Mouse (Mus musculus): Measurements from ENCODE around the gene Wdr86. TPM values are rescaled to one million over a fixed set of nuclear protein-coding genes. Genes with fewer than 3 reads are reported as not detected.

The Wdr86 gene
- polyA plus RNA-seq, 1 experiment from 2014 or later = 10.1 TPM

- Histone ChIP-seq H3K27me3 (0 out of 2 replicates have a peak, but pooled peaks cover 6% of the 10 kb centered on the region), H3K9me3 (no peaks in the 10 kb centered on the region), H3K27ac (peak overlapping the region; percentile 65), H3K4me1 (peaks cover 28% of the 10 kb centered on the region), H3K4me3 (replicated peaks) (peak overlapping the region; percentile 56), H3K4me2 (peak overlapping the region; percentile 90), H3K9ac (peak overlapping the region; percentile 67), H3K36me3 (replicated peaks) (no peaks in the 10 kb centered on the region)
- under 1% methylated on average over 56 of the region's 59 CpGs for WGBS
- peak; percentile 82 for ATAC-seq (ENCODE audit: low FRiP score)
Observed at GRCm38 (mm10) chr5:24750321-24751304, 20.1 kb upstream of the Wdr86 start.

- H3K9me3 ChIP-seq = no peaks in the 10 kb centered on the region
- H3K4me2 ChIP-seq = peak overlapping the region; percentile 90
- H3K27ac ChIP-seq = no peak overlapping the region
- ATAC-seq (ENCODE audit: low FRiP score) = no peak
- 60% methylated on average over 5 of the region's 5 CpGs for WGBS
- H3K9ac ChIP-seq = no peak overlapping the region
- H3K4me1 ChIP-seq = peaks cover 28% of the 10 kb centered on the region
- 0 out of 2 replicates have a peak, but pooled peaks cover 3% of the 10 kb centered on the region for H3K27me3 ChIP-seq
- no peaks in the 10 kb centered on the region for H3K36me3 ChIP-seq (replicated peaks)
- peak overlapping the region; percentile 56; the same call in 1 of the 2 replicates for H3K4me3 ChIP-seq (replicated peaks)
Observed at GRCm38 (mm10) chr5:24749731-24750130, 19.2 kb upstream of the Wdr86 start.

GRCm38 (mm10) chr5:24747533-24747932 lies 17.0 kb upstream of the Wdr86 start:
- WGBS = 8% methylated on average over 6 of the region's 6 CpGs
- Histone ChIP-seq H3K36me3 (replicated peaks) (no peaks in the 10 kb centered on the region), H3K9me3 (no peaks in the 10 kb centered on the region), H3K9ac (no peak overlapping the region), H3K27ac (0 out of 2 replicates have a peak overlapping the region, but pooled peaks have one; percentile 25), H3K4me2 (no peak overlapping the region), H3K27me3 (0 out of 2 replicates have a peak, but pooled peaks cover 3% of the 10 kb centered on the region), H3K4me3 (replicated peaks) (no peak overlapping the region), H3K4me1 (peaks cover 28% of the 10 kb centered on the region)
- ATAC-seq (ENCODE audit: low FRiP score) = no peak

- 93% methylated on average over 10 of the region's 10 CpGs for WGBS
- peaks cover 8% of the 10 kb centered on the region for H3K4me1 ChIP-seq
- no peaks in the 10 kb centered on the region for H3K9me3 ChIP-seq
- H3K4me3 ChIP-seq (replicated peaks) = no peak overlapping the region
- H3K36me3 ChIP-seq (replicated peaks) = no peaks in the 10 kb centered on the region
- no peak overlapping the region for H3K27ac ChIP-seq
- H3K9ac ChIP-seq = no peak overlapping the region
- no peak overlapping the region for H3K4me2 ChIP-seq
- no peak for ATAC-seq (ENCODE audit: low FRiP score)
- no peaks in the 10 kb centered on the region for H3K27me3 ChIP-seq
Observed at GRCm38 (mm10) chr5:24743956-24744355, 13.4 kb upstream of the Wdr86 start.

GRCm38 (mm10) chr5:24741172-24741885 lies 10.8 kb upstream of the Wdr86 start:
- H3K27me3 ChIP-seq = no peaks in the 10 kb centered on the region
- WGBS = 83% methylated on average over 15 of the region's 15 CpGs
- no peak overlapping the region for H3K4me2 ChIP-seq
- H3K27ac ChIP-seq = 0 out of 2 replicates have a peak overlapping the region, but pooled peaks have one; percentile 13
- no peaks in the 10 kb centered on the region for H3K9me3 ChIP-seq
- H3K9ac ChIP-seq = no peak overlapping the region
- no peak overlapping the region for H3K4me3 ChIP-seq (replicated peaks)
- no peaks in the 10 kb centered on the region for H3K4me1 ChIP-seq
- ATAC-seq (ENCODE audit: low FRiP score) = no peak
- no peaks in the 10 kb centered on the region for H3K36me3 ChIP-seq (replicated peaks)

GRCm38 (mm10) chr5:24739141-24739753 lies 8.7 kb upstream of the Wdr86 start:
- H3K4me3 ChIP-seq (replicated peaks) = no peak overlapping the region
- H3K9ac ChIP-seq = no peak overlapping the region
- no peaks in the 10 kb centered on the region for H3K9me3 ChIP-seq
- H3K27ac ChIP-seq = no peak overlapping the region
- H3K4me1 ChIP-seq = no peaks in the 10 kb centered on the region
- no peaks in the 10 kb centered on the region for H3K27me3 ChIP-seq
- H3K36me3 ChIP-seq (replicated peaks) = no peaks in the 10 kb centered on the region
- no peak for ATAC-seq (ENCODE audit: low FRiP score)
- WGBS = 76% methylated on average over 15 of the region's 15 CpGs
- H3K4me2 ChIP-seq = no peak overlapping the region

- H3K9me3 ChIP-seq = no peaks in the 10 kb centered on the region
- H3K36me3 ChIP-seq (replicated peaks) = no peaks in the 10 kb centered on the region
- no peak overlapping the region for H3K4me3 ChIP-seq (replicated peaks)
- H3K4me1 ChIP-seq = 0 out of 2 replicates have a peak, but pooled peaks cover under 1% of the 10 kb centered on the region
- no peak for ATAC-seq (ENCODE audit: low FRiP score)
- H3K4me2 ChIP-seq = no peak overlapping the region
- 78% methylated on average over 1 of the region's 1 CpGs for WGBS
- no peaks in the 10 kb centered on the region for H3K27me3 ChIP-seq
- H3K9ac ChIP-seq = no peak overlapping the region
- no peak overlapping the region for H3K27ac ChIP-seq
Observed at GRCm38 (mm10) chr5:24738517-24738916, 8.0 kb upstream of the Wdr86 start.

- Histone ChIP-seq H3K4me1 (peaks cover 8% of the 10 kb centered on the region), H3K4me2 (no peak overlapping the region), H3K27me3 (no peaks in the 10 kb centered on the region), H3K9ac (no peak overlapping the region), H3K27ac (no peak overlapping the region), H3K9me3 (no peaks in the 10 kb centered on the region), H3K4me3 (replicated peaks) (no peak overlapping the region), H3K36me3 (replicated peaks) (no peaks in the 10 kb centered on the region)
- ATAC-seq (ENCODE audit: low FRiP score) = no peak
- WGBS = 91% methylated on average over 10 of the region's 10 CpGs
Observed at GRCm38 (mm10) chr5:24737595-24737994, 7.1 kb upstream of the Wdr86 start.

GRCm38 (mm10) chr5:24733771-24734426 lies 3.4 kb upstream of the Wdr86 start:
- no peak overlapping the region for H3K9ac ChIP-seq
- no peak for ATAC-seq (ENCODE audit: low FRiP score)
- no peak overlapping the region for H3K27ac ChIP-seq
- peaks cover 23% of the 10 kb centered on the region for H3K4me1 ChIP-seq
- no peak overlapping the region for H3K4me2 ChIP-seq
- H3K27me3 ChIP-seq = peaks cover 35% of the 10 kb centered on the region
- no peaks in the 10 kb centered on the region for H3K36me3 ChIP-seq (replicated peaks)
- no peak overlapping the region for H3K4me3 ChIP-seq (replicated peaks)
- no peaks in the 10 kb centered on the region for H3K9me3 ChIP-seq
- 65% methylated on average over 7 of the region's 7 CpGs for WGBS

GRCm38 (mm10) chr5:24733134-24733533 lies 2.6 kb upstream of the Wdr86 start:
- H3K27me3 ChIP-seq = peaks cover 42% of the 10 kb centered on the region
- H3K9me3 ChIP-seq = no peaks in the 10 kb centered on the region
- 5% methylated on average over 8 of the region's 8 CpGs for WGBS
- H3K27ac ChIP-seq = no peak overlapping the region
- peak; percentile 41 for ATAC-seq (ENCODE audit: low FRiP score)
- H3K4me3 ChIP-seq (replicated peaks) = no peak overlapping the region
- H3K4me1 ChIP-seq = peaks cover 23% of the 10 kb centered on the region
- no peak overlapping the region for H3K4me2 ChIP-seq
- H3K9ac ChIP-seq = no peak overlapping the region
- no peaks in the 10 kb centered on the region for H3K36me3 ChIP-seq (replicated peaks)

GRCm38 (mm10) chr5:24730986-24731385 lies 459 bp upstream of the Wdr86 start:
- WGBS = 3% methylated on average over 15 of the region's 15 CpGs
- H3K4me1 ChIP-seq = peaks cover 23% of the 10 kb centered on the region
- H3K9me3 ChIP-seq = no peaks in the 10 kb centered on the region
- peaks cover 46% of the 10 kb centered on the region for H3K27me3 ChIP-seq
- H3K9ac ChIP-seq = no peak overlapping the region
- ATAC-seq (ENCODE audit: low FRiP score) = no peak
- H3K36me3 ChIP-seq (replicated peaks) = no peaks in the 10 kb centered on the region
- H3K4me3 ChIP-seq (replicated peaks) = peak overlapping the region; percentile 45
- H3K4me2 ChIP-seq = peak overlapping the region; percentile 65
- no peak overlapping the region for H3K27ac ChIP-seq

All from forebrain, embryonic 12.5 days (tissue).